Mouse (Mus musculus): Measurements from ENCODE around the gene Gm20219.

DNA sequence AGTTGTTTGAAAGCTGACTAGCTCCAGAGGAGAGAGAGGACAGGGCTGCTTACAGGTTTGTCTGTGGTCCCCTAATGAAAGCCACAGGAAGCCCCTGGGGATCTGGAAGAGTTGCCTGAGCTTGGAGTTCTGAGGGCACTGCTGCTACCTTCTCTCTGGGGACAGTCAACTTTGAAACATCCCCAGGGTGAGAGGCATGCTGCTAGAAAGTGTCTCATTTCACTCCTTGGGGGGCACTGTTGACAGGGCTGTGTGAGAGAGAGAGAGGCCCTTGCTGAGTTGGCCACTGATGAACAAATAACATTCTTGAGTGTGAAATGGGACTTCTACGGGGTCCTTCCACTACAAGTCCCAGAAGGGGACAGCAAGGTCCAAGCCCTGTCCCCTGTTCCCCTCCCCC, 33.6 kb upstream of the Gm20219 start:
- TF ChIP-seq CHD2 (IDR thresholded peaks at IDR 0.05; ENCODE audit: low read depth, low read length) (no peak), MAFK (IDR thresholded peaks at IDR 0.05; ENCODE audit: insufficient read depth, low read depth, low read length) (no peak), ZC3H11A (IDR thresholded peaks at IDR 0.05; ENCODE audit: borderline replicate concordance, low read depth, low read length) (no peak), HCFC1 (IDR thresholded peaks at IDR 0.05; ENCODE audit: borderline replicate concordance, insufficient read depth, low read length) (no peak)
